Mouse (Mus musculus) stomach, embryonic 16.5 days (tissue): Measurements from ENCODE around the gene Rbm28. TPM values are rescaled to one million over a fixed set of nuclear protein-coding genes. Genes with fewer than 3 reads are reported as not detected.

Experiments
- ATAC-seq: fragments of 200-750 bp; cut with Nextera tagmentation; 2 replicates; pipeline ENCODE4 v1.8.0; 2017; ENCODE audit warnings: moderate number of reproducible peaks, moderate TSS enrichment; ENCODE audit not compliant: insufficient read depth, low FRiP score
- H3K27ac ChIP-seq: fragments of 300-500 bp; sonication (generic); 2 replicates; pipeline ENCODE4 v1.5.1; 2014; ENCODE audit warnings: low read length
- H3K27me3 ChIP-seq: fragments of 300-500 bp; sonication (generic); 2 replicates; pipeline ENCODE4 v1.6.1; 2014; ENCODE audit warnings: low read length, control low read depth, mixed read lengths; ENCODE audit not compliant: control insufficient read depth, insufficient read depth
- H3K36me3 ChIP-seq: fragments of 300-500 bp; sonication (generic); 2 replicates; pipeline ENCODE4 v1.6.1; 2014; ENCODE audit warnings: low read length; ENCODE audit not compliant: control insufficient read depth, insufficient read depth
- H3K4me1 ChIP-seq: fragments of 300-500 bp; sonication (generic); 2 replicates; pipeline ENCODE4 v1.6.1; 2014; ENCODE audit warnings: low read length, control low read depth, mixed read lengths; ENCODE audit not compliant: control insufficient read depth, insufficient read depth
- H3K4me2 ChIP-seq: fragments of 300-500 bp; sonication (generic); 2 replicates; pipeline ENCODE4 v1.6.1; 2014; ENCODE audit warnings: low read depth, low read length, mixed read lengths
- H3K4me3 ChIP-seq: fragments of 300-500 bp; sonication (generic); replicated peaks from 2 replicates; pipeline ENCODE4 v1.5.1; 2014; ENCODE audit warnings: mild to moderate bottlenecking, low read length
- H3K9ac ChIP-seq: fragments of 300-500 bp; sonication (generic); 2 replicates; pipeline ENCODE4 v1.6.1; 2014; ENCODE audit warnings: low read length
- H3K9me3 ChIP-seq: fragments of 300-500 bp; sonication (generic); replicated peaks from 2 replicates; pipeline ENCODE4 v1.6.1; 2016; ENCODE audit warnings: low read length, control low read depth; ENCODE audit not compliant: control insufficient read depth
- WGBS: fragments of 180-500 bp; shearing (Covaris S2); extraction: QIAGEN DNeasy Blood & Tissue Kit; methylation state at CpG from one replicate; pipeline ENCODE4 v1.1.7; 2014; 5-methylcytosine and 5-hydroxymethylcytosine counted together
- polyA plus RNA-seq: library from polyadenylated mRNA; unstranded; fragments of >200 nt; fragmentation: Nextera tagmentation; extraction: Ambion mirVana; gene quantifications from 2 replicates; pipeline ENCODE4 v1.2.1, GENCODE M21; 2015

The Rbm28 gene
- polyA plus RNA-seq, 1 experiment from 2014 or later = 29.4 TPM

- 93% methylated on average over 9 of the region's 9 CpGs for WGBS
- ATAC-seq = no peak
- Histone ChIP-seq H3K4me2 (no peak overlapping the region), H3K4me3 (no peak overlapping the region), H3K9me3 (no peaks in the 10 kb centered on the region), H3K27me3 (no peaks in the 10 kb centered on the region), H3K9ac (no peak overlapping the region), H3K36me3 (peaks cover 9% of the 10 kb centered on the region; the same call in 1 of the 2 replicates), H3K4me1 (no peaks in the 10 kb centered on the region), H3K27ac (no peak overlapping the region)
Measured at GRCm38 (mm10) chr6:29137441-29137840, 27.4 kb downstream of the Rbm28 start.

DNA sequence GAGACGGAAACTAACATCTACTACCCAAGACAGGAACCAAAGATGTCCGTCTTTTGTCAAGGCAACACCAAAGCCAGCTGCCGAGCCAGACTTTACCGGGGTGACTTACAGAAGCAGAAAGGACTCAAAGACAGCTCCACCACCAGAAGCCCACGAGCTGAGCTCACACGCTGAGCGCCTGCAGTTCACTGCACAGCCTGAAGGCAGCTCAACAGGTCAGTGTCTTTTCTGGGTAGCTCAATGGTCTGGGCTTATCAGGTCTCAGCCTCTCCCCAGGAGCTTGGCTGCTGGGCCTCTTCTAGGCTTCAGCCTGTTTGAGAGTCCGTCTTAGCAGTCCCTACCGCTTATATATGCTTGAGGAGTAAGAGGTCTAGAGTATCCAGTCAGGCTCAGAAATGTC, 31.7 kb downstream of the Rbm28 start:
- Histone ChIP-seq H3K27ac (no peak overlapping the region), H3K9me3 (no peaks in the 10 kb centered on the region), H3K36me3 (peaks cover 23% of the 10 kb centered on the region), H3K4me1 (no peaks in the 10 kb centered on the region), H3K4me3 (no peak overlapping the region), H3K27me3 (no peaks in the 10 kb centered on the region), H3K9ac (no peak overlapping the region), H3K4me2 (no peak overlapping the region)
- WGBS = 89% methylated on average over 9 of the region's 9 CpGs
- ATAC-seq = no peak

DNA sequence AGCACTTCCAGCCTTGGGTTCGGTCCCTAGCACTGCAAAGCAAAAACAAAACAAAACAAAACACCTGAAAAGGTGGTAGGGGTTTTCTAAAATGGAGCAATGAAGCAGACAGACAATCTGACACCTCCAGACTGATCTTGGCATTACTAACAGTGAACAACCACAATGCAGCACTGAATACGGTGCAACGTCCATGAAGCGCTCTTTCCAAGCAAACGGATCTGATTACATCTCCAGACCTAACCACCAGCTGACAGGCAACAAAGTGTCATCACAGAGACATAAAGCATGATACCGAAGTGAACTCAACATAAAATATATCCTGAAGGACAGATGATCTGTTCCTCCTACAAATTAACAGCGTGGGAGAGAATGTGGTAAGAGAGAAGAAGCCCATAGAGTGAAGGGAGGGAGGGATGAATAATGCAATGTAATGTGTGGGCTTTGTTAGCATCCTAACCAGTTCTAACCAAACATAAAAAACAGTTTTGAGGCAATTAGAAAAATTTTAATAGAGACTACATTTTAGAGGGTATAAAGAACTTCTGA, 37.9 kb downstream of the Rbm28 start:
- Histone ChIP-seq H3K4me3 (no peak overlapping the region), H3K27me3 (no peaks in the 10 kb centered on the region), H3K4me1 (no peaks in the 10 kb centered on the region), H3K4me2 (no peak overlapping the region), H3K36me3 (peaks cover 33% of the 10 kb centered on the region), H3K9ac (no peak overlapping the region), H3K27ac (no peak overlapping the region), H3K9me3 (no peaks in the 10 kb centered on the region)
- WGBS = 86% methylated on average over 7 of the region's 7 CpGs
- no peak for ATAC-seq

DNA sequence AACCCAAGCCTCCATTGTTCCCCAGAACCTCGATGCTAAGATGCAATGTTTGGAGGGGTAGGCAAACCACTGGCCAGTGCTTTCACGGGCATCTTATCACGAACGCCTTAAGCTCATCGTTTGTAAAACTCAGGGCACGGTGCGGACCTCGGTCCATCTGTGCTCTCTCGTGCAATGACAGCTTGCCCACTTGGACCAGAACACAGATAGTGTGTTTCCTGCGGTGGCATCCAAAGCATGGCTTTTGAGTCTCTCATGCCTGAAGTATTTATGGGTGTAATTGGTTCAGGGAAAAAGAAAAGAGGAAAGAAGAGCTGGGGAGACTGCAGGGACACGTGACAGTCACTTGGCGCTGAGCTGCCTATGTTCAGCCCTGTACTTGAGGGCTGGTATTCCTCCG, 44.8 kb downstream of the Rbm28 start:
- WGBS = 88% methylated on average over 13 of the region's 13 CpGs

GRCm38 (mm10) chr6:29118963-29119362, 45.8 kb downstream of the Rbm28 start:
- Histone ChIP-seq H3K27me3 (no peaks in the 10 kb centered on the region), H3K4me1 (no peaks in the 10 kb centered on the region), H3K4me2 (no peak overlapping the region), H3K4me3 (no peak overlapping the region), H3K36me3 (no peaks in the 10 kb centered on the region), H3K9ac (no peak overlapping the region), H3K27ac (no peak overlapping the region), H3K9me3 (no peaks in the 10 kb centered on the region)
- WGBS = 68% methylated on average over 4 of the region's 4 CpGs
- no peak for ATAC-seq

More for the DNA sequence above, 44.8 kb downstream of the Rbm28 start:
- Histone ChIP-seq H3K4me1 (no peaks in the 10 kb centered on the region), H3K27ac (no peak overlapping the region), H3K9me3 (no peaks in the 10 kb centered on the region), H3K4me2 (no peak overlapping the region), H3K9ac (no peak overlapping the region), H3K4me3 (no peak overlapping the region), H3K27me3 (no peaks in the 10 kb centered on the region), H3K36me3 (0 out of 2 replicates have a peak, but pooled peaks cover 6% of the 10 kb centered on the region)
- ATAC-seq = no peak

DNA sequence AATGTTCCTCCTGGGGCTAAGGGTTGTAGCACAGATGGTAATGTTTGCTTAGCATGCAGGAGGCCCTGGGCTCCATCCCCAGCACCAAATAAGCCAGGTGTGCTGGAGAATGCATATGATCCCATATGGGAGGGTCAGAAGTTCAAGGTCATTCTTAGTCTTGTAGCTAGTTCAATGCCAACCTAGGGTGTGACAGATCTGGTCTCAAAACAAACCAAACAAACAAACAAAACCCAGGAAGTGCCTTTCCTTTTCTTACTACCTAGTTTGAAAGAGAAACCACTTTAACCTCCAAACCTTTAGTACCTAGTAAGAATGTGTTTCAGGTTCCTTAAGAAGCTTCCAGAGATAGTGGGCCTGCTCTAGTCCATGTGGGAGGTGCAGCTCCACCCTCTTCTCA, 46.6 kb downstream of the Rbm28 start:
- ATAC-seq = no peak
- no peak overlapping the region for H3K9ac ChIP-seq
- no peaks in the 10 kb centered on the region for H3K9me3 ChIP-seq
- no peak overlapping the region for H3K4me2 ChIP-seq
- H3K27me3 ChIP-seq = no peaks in the 10 kb centered on the region
- H3K4me3 ChIP-seq = no peak overlapping the region
- no peaks in the 10 kb centered on the region for H3K4me1 ChIP-seq
- H3K36me3 ChIP-seq = no peaks in the 10 kb centered on the region
- no peak overlapping the region for H3K27ac ChIP-seq

- Histone ChIP-seq H3K27ac (no peak overlapping the region), H3K4me2 (no peak overlapping the region), H3K4me1 (no peaks in the 10 kb centered on the region), H3K9ac (no peak overlapping the region), H3K36me3 (no peaks in the 10 kb centered on the region), H3K4me3 (no peak overlapping the region), H3K27me3 (no peaks in the 10 kb centered on the region), H3K9me3 (no peaks in the 10 kb centered on the region)
- ATAC-seq = peak; percentile 58; the same call in 1 of the 2 replicates
- 49% methylated on average over 7 of the region's 7 CpGs for WGBS
Measured at GRCm38 (mm10) chr6:29117417-29118104, 47.2 kb downstream of the Rbm28 start.

- no peaks in the 10 kb centered on the region for H3K36me3 ChIP-seq
- 66% methylated on average over 7 of the region's 7 CpGs for WGBS
- H3K4me1 ChIP-seq = no peaks in the 10 kb centered on the region
- no peak overlapping the region for H3K27ac ChIP-seq
- ATAC-seq = no peak
- no peaks in the 10 kb centered on the region for H3K27me3 ChIP-seq
- H3K4me2 ChIP-seq = no peak overlapping the region
- peaks cover 5% of the 10 kb centered on the region; the same call in 1 of the 2 replicates for H3K9me3 ChIP-seq
- H3K9ac ChIP-seq = no peak overlapping the region
- no peak overlapping the region for H3K4me3 ChIP-seq
Measured at GRCm38 (mm10) chr6:29115756-29116155, 49.0 kb downstream of the Rbm28 start.

GRCm38 (mm10) chr6:29111501-29111900, 53.3 kb downstream of the Rbm28 start:
- Histone ChIP-seq H3K4me3 (no peak overlapping the region), H3K4me2 (no peak overlapping the region), H3K4me1 (no peaks in the 10 kb centered on the region), H3K27me3 (no peaks in the 10 kb centered on the region), H3K9me3 (peaks cover 5% of the 10 kb centered on the region; the same call in 1 of the 2 replicates), H3K9ac (no peak overlapping the region), H3K27ac (no peak overlapping the region), H3K36me3 (no peaks in the 10 kb centered on the region)
- ATAC-seq = no peak
- WGBS = 87% methylated on average over 4 of the region's 4 CpGs
